Mouse (Mus musculus): ENCODE results near the gene Map2. TPM values are rescaled to one million over a fixed set of nuclear protein-coding genes. Genes with fewer than 3 reads are reported as not detected.

Map2 gene
- 3.5 and 3.8 TPM in 2 replicates for polyA plus RNA-seq (2015; fragmentation: Nextera tagmentation; extraction: Ambion mirVana)

DNA sequence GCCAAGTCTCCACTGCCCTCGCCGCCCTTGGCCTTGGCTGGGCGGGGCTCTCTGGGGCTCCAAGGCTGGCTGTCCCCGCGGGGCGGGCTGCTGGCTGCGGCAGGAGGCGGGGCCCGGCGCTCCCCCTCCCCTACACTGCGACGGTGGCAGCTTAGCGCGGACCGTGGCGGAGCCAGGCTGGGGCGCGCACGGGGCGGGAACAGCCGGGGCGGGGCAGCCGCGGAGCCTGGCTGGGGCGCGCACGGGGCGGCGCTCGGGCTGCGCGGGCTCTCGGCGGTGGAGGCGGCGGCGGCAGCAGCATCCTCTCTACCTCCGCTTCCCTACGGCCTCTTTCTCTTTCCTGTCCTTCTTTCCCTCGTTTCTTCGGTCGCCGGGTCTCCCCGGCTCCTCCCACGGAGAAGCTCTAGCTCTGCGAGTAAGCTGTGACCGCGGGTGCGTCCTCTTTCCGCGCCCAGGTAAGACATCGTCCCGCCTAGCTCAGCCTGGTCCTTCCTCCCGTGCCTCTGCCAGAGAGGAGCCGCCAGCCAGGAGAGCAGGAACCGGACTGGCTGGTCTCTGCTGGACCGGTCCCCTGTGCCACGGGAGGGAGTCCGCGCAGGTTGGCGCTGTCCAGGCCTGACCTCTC is at the start of gene Map2:
Gene Map2 (plus strand): TSS at position 233 of the 625 bp plus-strand sequence.
- H3K4me2 ChIP-seq (ENCODE audit: low read length), result peak within 1 kb of the TSS; percentile 76
- no peaks in the 10 kb centered on the region for H3K36me3 ChIP-seq (ENCODE audit: insufficient read depth, low read length)
- ATAC-seq (replicated peaks; ENCODE audit: low FRiP score, low read depth), result peak; percentile 97
- H3K9ac ChIP-seq (ENCODE audit: low read depth, low read length), result peak within 1 kb of the TSS; percentile 50
- 0 out of 2 replicates have a peak, but pooled peaks cover 7% of the 10 kb centered on the region for H3K4me1 ChIP-seq (replicated peaks; ENCODE audit: insufficient read depth, low read length)
- DNase-seq (ENCODE audit: low spot score), result peak; percentile 76
- under 1% methylated on average over 43 of the region's 61 CpGs for WGBS
- H3K9me3 ChIP-seq (replicated peaks; ENCODE audit: low read length), result no peaks in the 10 kb centered on the region
- peak within 1 kb of the TSS; percentile 62 for H3K4me3 ChIP-seq (replicated peaks; ENCODE audit: low read depth, low read length)
- no peaks in the 10 kb centered on the region for H3K27me3 ChIP-seq (ENCODE audit: insufficient read depth, low read length)
- no peak within 1 kb of the TSS; the same call in 1 of the 2 replicates for H3K27ac ChIP-seq
- no peak for TF ChIP-seq CTCF (IDR thresholded peaks at IDR 0.05; ENCODE audit: low read depth)

DNA sequence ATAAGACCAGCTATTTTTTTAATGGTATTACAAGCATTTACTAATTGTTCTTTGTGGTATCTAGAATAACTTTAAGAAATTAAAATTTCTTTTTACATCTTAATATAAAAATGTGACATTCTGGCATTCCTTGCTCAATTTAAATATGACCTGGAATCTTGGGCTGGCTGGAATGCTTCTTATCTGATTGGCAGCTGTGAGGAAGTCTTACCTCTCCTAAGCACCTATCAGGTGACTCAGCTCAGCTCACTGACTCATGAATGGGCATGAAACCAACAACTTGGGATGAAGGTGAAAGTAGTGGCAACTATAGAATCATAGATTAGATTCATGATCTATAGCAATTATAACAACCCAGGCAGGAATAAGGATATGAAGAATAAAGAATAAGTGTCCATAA is 42.1 kb upstream of the Map2 start:
- Histone ChIP-seq H3K27ac (no peak overlapping the region), H3K4me3 (replicated peaks; ENCODE audit: low read depth, low read length) (no peak overlapping the region), H3K9ac (ENCODE audit: low read depth, low read length) (no peak overlapping the region), H3K4me2 (ENCODE audit: low read length) (no peak overlapping the region), H3K36me3 (ENCODE audit: insufficient read depth, low read length) (no peaks in the 10 kb centered on the region), H3K9me3 (replicated peaks; ENCODE audit: low read length) (no peaks in the 10 kb centered on the region), H3K4me1 (replicated peaks; ENCODE audit: insufficient read depth, low read length) (no peaks in the 10 kb centered on the region), H3K27me3 (ENCODE audit: insufficient read depth, low read length) (no peaks in the 10 kb centered on the region)
- ATAC-seq (replicated peaks; ENCODE audit: low FRiP score, low read depth) (no peak), DNase-seq (ENCODE audit: low spot score) (no peak)
- TF ChIP-seq CTCF (IDR thresholded peaks at IDR 0.05; ENCODE audit: low read depth), result no peak

DNA sequence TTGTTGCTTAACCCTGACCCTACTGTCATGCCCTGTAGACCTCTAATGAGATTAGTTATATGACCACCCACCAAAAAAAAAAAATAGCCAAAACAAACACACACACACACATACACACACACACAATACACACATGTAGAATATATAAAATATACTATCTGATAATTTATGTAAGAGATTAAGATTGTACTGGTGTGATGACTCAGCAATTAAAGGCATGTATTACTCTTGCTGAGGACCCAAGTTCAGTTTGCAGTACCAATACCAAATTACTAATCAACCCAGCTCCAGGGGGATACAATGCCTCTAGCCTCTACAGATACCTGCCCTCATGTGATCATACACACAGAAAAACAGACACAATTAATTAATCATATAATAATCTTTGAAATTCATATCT is 39.7 kb upstream of the Map2 start:
- Histone ChIP-seq H3K36me3 (ENCODE audit: insufficient read depth, low read length) (no peaks in the 10 kb centered on the region), H3K4me2 (ENCODE audit: low read length) (no peak overlapping the region), H3K27ac (no peak overlapping the region), H3K27me3 (ENCODE audit: insufficient read depth, low read length) (no peaks in the 10 kb centered on the region), H3K9me3 (replicated peaks; ENCODE audit: low read length) (no peaks in the 10 kb centered on the region), H3K9ac (ENCODE audit: low read depth, low read length) (no peak overlapping the region), H3K4me3 (replicated peaks; ENCODE audit: low read depth, low read length) (no peak overlapping the region), H3K4me1 (replicated peaks; ENCODE audit: insufficient read depth, low read length) (no peaks in the 10 kb centered on the region)
- DNase-seq (ENCODE audit: low spot score) (no peak), ATAC-seq (replicated peaks; ENCODE audit: low FRiP score, low read depth) (no peak)
- no peak for TF ChIP-seq CTCF (IDR thresholded peaks at IDR 0.05; ENCODE audit: low read depth)

DNA sequence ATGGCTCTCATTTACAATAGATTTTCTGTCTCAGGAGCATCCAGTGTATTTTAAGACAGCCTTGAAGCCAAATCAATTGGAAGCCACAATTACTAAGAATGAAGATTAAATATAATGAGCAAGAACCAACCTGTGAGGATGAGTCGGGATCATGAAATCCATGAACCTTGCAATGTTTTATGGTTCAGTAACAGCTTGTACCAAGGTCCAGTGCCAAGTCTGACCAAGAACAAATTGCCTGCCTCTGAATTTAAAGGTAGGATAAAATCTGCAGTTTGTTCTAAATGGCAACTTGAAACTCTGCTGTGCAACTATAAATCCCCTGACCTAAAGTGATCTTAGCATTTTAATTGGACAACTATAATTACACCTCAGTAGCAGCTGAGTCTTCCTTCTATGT is 34.4 kb upstream of the Map2 start:
- TF ChIP-seq CTCF (IDR thresholded peaks at IDR 0.05; ENCODE audit: low read depth), result no peak
- ATAC-seq (replicated peaks; ENCODE audit: low FRiP score, low read depth), result no peak
- Histone ChIP-seq H3K36me3 (ENCODE audit: insufficient read depth, low read length) (no peaks in the 10 kb centered on the region), H3K27me3 (ENCODE audit: insufficient read depth, low read length) (no peaks in the 10 kb centered on the region), H3K4me3 (replicated peaks; ENCODE audit: low read depth, low read length) (no peak overlapping the region), H3K4me2 (ENCODE audit: low read length) (no peak overlapping the region), H3K9ac (ENCODE audit: low read depth, low read length) (no peak overlapping the region), H3K4me1 (replicated peaks; ENCODE audit: insufficient read depth, low read length) (no peaks in the 10 kb centered on the region), H3K9me3 (replicated peaks; ENCODE audit: low read length) (no peaks in the 10 kb centered on the region), H3K27ac (no peak overlapping the region)
- no peak for DNase-seq (ENCODE audit: low spot score)
- 52% methylated on average over 1 of the region's 1 CpGs for WGBS

DNA sequence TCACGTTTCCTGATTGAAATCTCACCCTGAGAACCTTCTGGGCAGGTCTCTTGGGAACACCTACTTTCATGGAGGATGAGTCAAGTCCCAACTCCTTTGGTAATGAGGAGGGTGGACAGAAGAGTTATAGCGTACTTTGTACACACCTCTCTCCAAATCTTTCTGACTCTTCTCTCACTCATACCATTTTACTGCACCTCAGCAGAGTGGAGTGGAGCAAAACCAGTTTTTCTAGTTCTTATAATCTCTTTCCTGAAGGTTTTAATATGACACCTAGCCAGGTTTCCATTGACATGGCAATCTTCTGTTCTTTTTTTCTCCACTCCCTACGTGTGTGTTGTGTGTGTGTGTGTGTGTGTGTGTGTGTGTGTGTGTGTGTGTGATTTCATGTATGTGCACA is 29.9 kb upstream of the Map2 start:
- no peaks in the 10 kb centered on the region for H3K27me3 ChIP-seq (ENCODE audit: insufficient read depth, low read length)
- H3K4me3 ChIP-seq (replicated peaks; ENCODE audit: low read depth, low read length), result no peak overlapping the region
- DNase-seq (ENCODE audit: low spot score) (no peak), ATAC-seq (replicated peaks; ENCODE audit: low FRiP score, low read depth) (no peak)
- no peaks in the 10 kb centered on the region for H3K4me1 ChIP-seq (replicated peaks; ENCODE audit: insufficient read depth, low read length)
- H3K4me2 ChIP-seq (ENCODE audit: low read length), result no peak overlapping the region
- TF ChIP-seq CTCF (IDR thresholded peaks at IDR 0.05; ENCODE audit: low read depth), result no peak
- H3K9me3 ChIP-seq (replicated peaks; ENCODE audit: low read length), result no peaks in the 10 kb centered on the region
- no peak overlapping the region for H3K9ac ChIP-seq (ENCODE audit: low read depth, low read length)
- H3K36me3 ChIP-seq (ENCODE audit: insufficient read depth, low read length), result no peaks in the 10 kb centered on the region
- H3K27ac ChIP-seq, result no peak overlapping the region
- 63% methylated on average over 3 of the region's 3 CpGs for WGBS

DNA sequence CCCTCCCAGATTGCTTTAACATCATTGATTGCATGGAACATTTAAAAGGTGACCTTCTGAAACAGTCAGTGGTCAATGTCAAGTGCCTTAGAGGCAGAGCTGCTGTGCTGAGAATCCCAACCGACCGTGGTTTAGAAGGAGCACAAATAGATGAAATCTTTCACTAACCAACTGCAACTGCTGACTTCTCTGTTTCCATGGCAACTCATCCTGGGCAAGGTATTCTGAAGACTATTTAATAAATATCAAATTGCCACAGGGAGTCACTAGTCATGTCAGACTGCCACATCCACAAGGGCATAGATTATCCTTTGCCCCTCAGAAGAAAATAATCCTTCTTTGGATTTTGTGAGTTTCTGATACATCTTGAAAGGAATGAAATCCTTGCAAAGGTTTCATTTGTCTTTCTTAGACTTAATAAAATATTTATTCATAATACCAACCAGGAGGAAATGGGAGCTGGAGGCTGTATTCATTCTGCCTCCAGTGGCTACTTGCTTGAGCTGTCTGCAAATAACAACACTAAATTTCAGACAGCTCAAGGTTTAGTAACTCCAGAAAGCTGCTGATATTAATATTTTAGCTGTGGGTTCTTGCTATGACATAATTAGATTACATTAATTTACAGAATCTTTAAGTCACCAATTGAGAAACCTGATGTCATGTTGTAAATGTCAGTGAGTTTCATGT is 26.1 kb upstream of the Map2 start:
- DNase-seq (ENCODE audit: low spot score) (no peak), ATAC-seq (replicated peaks; ENCODE audit: low FRiP score, low read depth) (no peak)
- Histone ChIP-seq H3K27ac (no peak overlapping the region), H3K4me3 (replicated peaks; ENCODE audit: low read depth, low read length) (no peak overlapping the region), H3K4me1 (replicated peaks; ENCODE audit: insufficient read depth, low read length) (no peaks in the 10 kb centered on the region), H3K27me3 (ENCODE audit: insufficient read depth, low read length) (no peaks in the 10 kb centered on the region), H3K9ac (ENCODE audit: low read depth, low read length) (no peak overlapping the region), H3K36me3 (ENCODE audit: insufficient read depth, low read length) (no peaks in the 10 kb centered on the region), H3K9me3 (replicated peaks; ENCODE audit: low read length) (no peaks in the 10 kb centered on the region), H3K4me2 (ENCODE audit: low read length) (no peak overlapping the region)
- WGBS, result 29% methylated on average over 2 of the region's 2 CpGs
- TF ChIP-seq CTCF (IDR thresholded peaks at IDR 0.05; ENCODE audit: low read depth), result no peak
